Mouse (Mus musculus): ENCODE measurements at regions not wholly inside any gene's neighbourhood (a gene's known extent, or its start where the extent isn't known, plus 50 kb on each side); places are given as distances from the start of the nearest gene placed in this dataset.

DNA sequence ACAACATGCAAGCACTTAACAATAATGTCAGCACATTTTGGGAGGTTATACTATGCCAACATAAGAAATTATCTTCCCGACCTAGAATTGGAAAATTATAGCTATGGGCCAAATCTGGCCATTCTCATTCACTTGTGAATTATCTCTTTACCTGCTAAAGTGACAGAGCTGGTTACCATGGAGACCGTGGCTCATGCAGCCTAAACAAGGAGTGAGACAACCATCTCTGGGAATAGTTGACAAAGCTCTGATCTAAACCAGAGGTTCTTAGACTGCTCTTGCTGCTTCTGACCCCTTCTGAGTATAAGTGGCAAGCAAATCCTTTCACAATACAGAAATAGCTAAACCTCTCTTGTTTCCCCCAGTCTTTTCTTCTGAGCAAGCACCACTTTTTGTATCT is 108.7 kb upstream of the Fam216b start:
- Histone ChIP-seq H3K36me3 (ENCODE audit: control insufficient read depth, insufficient read depth) (no peaks in the 10 kb centered on the region), H3K4me2 (replicated peaks; ENCODE audit: low read depth) (no peak overlapping the region), H3K27me3 (replicated peaks; ENCODE audit: control insufficient read depth, insufficient read depth, low read length) (no peaks in the 10 kb centered on the region), H3K4me1 (replicated peaks; ENCODE audit: control insufficient read depth, insufficient read depth, low read length) (no peaks in the 10 kb centered on the region), H3K4me3 (ENCODE audit: low read depth, low read length) (no peak overlapping the region), H3K9me3 (ENCODE audit: control insufficient read depth) (no peaks in the 10 kb centered on the region), H3K9ac (ENCODE audit: low read depth, low read length) (no peak overlapping the region), H3K27ac (ENCODE audit: low read depth, low read length) (no peak overlapping the region)
- TF ChIP-seq CTCF (IDR thresholded peaks at IDR 0.05; ENCODE audit: low read depth) = no peak
- WGBS = 70% methylated on average over 2 of the region's 2 CpGs
- no peak for ATAC-seq

DNA sequence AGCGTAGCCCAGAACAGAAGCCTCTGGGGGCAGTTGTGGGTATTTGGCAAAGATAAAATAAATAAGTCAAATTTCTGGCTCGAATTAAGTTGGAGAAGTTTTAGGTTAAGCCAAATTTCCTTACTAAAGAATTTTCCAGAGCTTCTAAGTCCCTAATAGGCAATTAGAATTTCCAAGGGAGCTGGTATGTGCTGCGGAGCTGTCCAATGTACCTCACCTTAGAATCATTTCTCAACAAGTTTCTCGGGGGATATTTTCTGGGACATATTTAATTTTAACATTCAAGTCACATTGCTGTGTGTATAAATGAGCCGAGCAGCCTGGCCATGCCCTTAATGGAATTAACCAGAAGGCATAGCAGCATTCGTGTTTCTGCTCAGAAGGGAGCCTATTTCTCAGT is 90.8 kb upstream of the Fam216b start:
- no peaks in the 10 kb centered on the region for H3K9me3 ChIP-seq (ENCODE audit: control insufficient read depth)
- no peaks in the 10 kb centered on the region for H3K4me1 ChIP-seq (replicated peaks; ENCODE audit: control insufficient read depth, insufficient read depth, low read length)
- ATAC-seq = no peak
- TF ChIP-seq CTCF (IDR thresholded peaks at IDR 0.05; ENCODE audit: low read depth) = no peak
- H3K27me3 ChIP-seq (replicated peaks; ENCODE audit: control insufficient read depth, insufficient read depth, low read length) = no peaks in the 10 kb centered on the region
- no peaks in the 10 kb centered on the region for H3K36me3 ChIP-seq (ENCODE audit: control insufficient read depth, insufficient read depth)
- H3K9ac ChIP-seq (ENCODE audit: low read depth, low read length) = no peak overlapping the region
- H3K27ac ChIP-seq (ENCODE audit: low read depth, low read length) = no peak overlapping the region
- H3K4me2 ChIP-seq (replicated peaks; ENCODE audit: low read depth) = no peak overlapping the region
- WGBS = 53% methylated on average over 6 of the region's 6 CpGs
- no peak overlapping the region for H3K4me3 ChIP-seq (ENCODE audit: low read depth, low read length)

DNA sequence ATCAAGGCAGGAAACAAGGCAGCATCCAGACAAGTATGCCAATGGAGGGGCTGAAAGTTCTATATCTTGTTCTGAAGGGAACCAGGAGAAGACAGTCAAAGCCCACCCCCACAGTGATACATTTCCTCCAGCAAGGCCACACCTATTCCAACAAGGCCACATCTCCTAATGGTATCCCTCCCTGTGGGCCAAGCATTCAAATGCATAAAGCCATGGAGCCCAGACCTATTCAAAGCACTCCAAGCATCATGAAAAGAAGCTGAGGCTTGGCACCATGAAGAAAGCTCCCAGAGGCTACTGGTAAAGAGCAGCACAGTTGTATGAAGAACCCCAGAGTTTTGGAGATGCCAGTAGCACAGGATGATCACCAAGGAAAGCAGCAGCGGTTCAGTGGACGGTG is 84.6 kb upstream of the Fam216b start:
- no peaks in the 10 kb centered on the region for H3K4me1 ChIP-seq (replicated peaks; ENCODE audit: control insufficient read depth, insufficient read depth, low read length)
- no peaks in the 10 kb centered on the region for H3K36me3 ChIP-seq (ENCODE audit: control insufficient read depth, insufficient read depth)
- no peak overlapping the region for H3K27ac ChIP-seq (ENCODE audit: low read depth, low read length)
- H3K9me3 ChIP-seq (ENCODE audit: control insufficient read depth) = no peaks in the 10 kb centered on the region
- no peak overlapping the region for H3K4me3 ChIP-seq (ENCODE audit: low read depth, low read length)
- ATAC-seq = no peak
- no peak overlapping the region for H3K9ac ChIP-seq (ENCODE audit: low read depth, low read length)
- no peak for TF ChIP-seq CTCF (IDR thresholded peaks at IDR 0.05; ENCODE audit: low read depth)
- 88% methylated on average over 2 of the region's 2 CpGs for WGBS
- no peak overlapping the region for H3K4me2 ChIP-seq (replicated peaks; ENCODE audit: low read depth)
- H3K27me3 ChIP-seq (replicated peaks; ENCODE audit: control insufficient read depth, insufficient read depth, low read length) = no peaks in the 10 kb centered on the region

DNA sequence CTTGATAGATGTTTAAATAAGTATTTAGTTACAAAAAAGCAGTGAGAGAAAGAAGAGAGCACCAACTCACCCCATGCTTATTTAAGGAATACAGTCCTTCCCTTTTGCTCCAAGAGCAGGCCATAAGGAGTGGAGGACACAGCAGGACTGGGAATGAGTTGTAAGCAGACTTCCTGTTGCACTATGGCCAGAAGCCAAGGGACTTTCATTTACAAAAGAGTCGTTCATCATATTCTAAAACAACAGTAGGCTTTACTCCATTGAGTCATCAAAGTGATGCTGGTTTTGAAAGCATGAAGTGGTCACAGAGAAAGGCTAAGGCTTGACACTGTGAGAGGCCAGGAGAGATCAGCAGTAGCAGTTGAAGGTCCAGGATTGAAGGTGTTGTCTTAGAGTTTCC is 84.1 kb upstream of the Fam216b start:
- no peak overlapping the region for H3K27ac ChIP-seq (ENCODE audit: low read depth, low read length)
- no peaks in the 10 kb centered on the region for H3K27me3 ChIP-seq (replicated peaks; ENCODE audit: control insufficient read depth, insufficient read depth, low read length)
- no peak overlapping the region for H3K4me3 ChIP-seq (ENCODE audit: low read depth, low read length)
- no peaks in the 10 kb centered on the region for H3K9me3 ChIP-seq (ENCODE audit: control insufficient read depth)
- no peak overlapping the region for H3K9ac ChIP-seq (ENCODE audit: low read depth, low read length)
- H3K36me3 ChIP-seq (ENCODE audit: control insufficient read depth, insufficient read depth) = no peaks in the 10 kb centered on the region
- H3K4me1 ChIP-seq (replicated peaks; ENCODE audit: control insufficient read depth, insufficient read depth, low read length) = no peaks in the 10 kb centered on the region
- WGBS = 47% methylated on average over 1 of the region's 1 CpGs
- no peak for TF ChIP-seq CTCF (IDR thresholded peaks at IDR 0.05; ENCODE audit: low read depth)
- no peak overlapping the region for H3K4me2 ChIP-seq (replicated peaks; ENCODE audit: low read depth)
- no peak for ATAC-seq

DNA sequence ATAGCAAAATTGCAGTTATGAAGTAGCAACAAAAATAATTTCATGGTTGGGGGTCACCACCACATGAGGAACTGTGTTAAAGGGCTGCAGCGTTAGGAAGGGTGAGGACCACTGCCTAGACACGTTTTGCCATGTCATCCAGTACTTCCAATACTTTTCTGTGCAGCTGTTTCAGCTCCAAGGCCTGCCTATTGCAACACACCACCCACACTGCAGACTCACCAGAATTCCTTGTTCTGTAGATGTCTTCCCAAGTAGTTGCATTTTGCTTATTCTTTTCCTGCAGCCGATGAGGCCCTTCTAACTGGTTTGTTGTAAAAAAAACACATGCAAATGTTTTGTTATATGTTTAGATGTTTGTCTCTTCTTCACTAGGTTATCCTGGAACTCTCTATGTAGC is 72.0 kb upstream of the Fam216b start:
- WGBS = 84% methylated on average over 3 of the region's 3 CpGs
- no peak for ATAC-seq
- no peak overlapping the region for H3K4me3 ChIP-seq (ENCODE audit: low read depth, low read length)

DNA sequence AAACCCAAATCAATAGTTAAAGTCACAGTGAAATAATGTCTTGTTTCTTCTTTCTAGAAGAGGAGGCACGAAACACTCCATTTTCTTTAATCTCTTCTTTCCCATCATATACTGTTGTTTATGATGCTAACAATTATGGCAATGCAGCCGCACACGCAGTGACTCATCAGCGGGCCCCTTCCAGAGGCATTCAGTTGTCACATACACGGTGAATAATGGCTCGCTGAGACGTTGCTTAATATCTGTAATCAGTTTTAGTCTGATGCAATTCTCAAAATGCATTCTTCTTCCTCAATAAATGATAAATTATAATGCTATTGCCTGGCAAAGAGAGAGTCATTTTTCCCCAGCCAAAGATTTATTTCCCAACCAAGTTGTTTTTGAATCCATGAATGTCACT is 70.8 kb upstream of the Fam216b start:
- Histone ChIP-seq H3K9me3 (ENCODE audit: control insufficient read depth) (no peaks in the 10 kb centered on the region), H3K4me2 (replicated peaks; ENCODE audit: low read depth) (no peak overlapping the region), H3K27me3 (replicated peaks; ENCODE audit: control insufficient read depth, insufficient read depth, low read length) (no peaks in the 10 kb centered on the region), H3K4me1 (replicated peaks; ENCODE audit: control insufficient read depth, insufficient read depth, low read length) (no peaks in the 10 kb centered on the region), H3K36me3 (ENCODE audit: control insufficient read depth, insufficient read depth) (no peaks in the 10 kb centered on the region), H3K9ac (ENCODE audit: low read depth, low read length) (no peak overlapping the region), H3K4me3 (ENCODE audit: low read depth, low read length) (no peak overlapping the region), H3K27ac (ENCODE audit: low read depth, low read length) (no peak overlapping the region)
- 80% methylated on average over 7 of the region's 7 CpGs for WGBS
- no peak for ATAC-seq
- no peak for TF ChIP-seq CTCF (IDR thresholded peaks at IDR 0.05; ENCODE audit: low read depth)

More for the DNA sequence above, 72.0 kb upstream of the Fam216b start:
- Histone ChIP-seq H3K9ac (ENCODE audit: low read depth, low read length) (no peak overlapping the region), H3K4me2 (replicated peaks; ENCODE audit: low read depth) (no peak overlapping the region), H3K9me3 (ENCODE audit: control insufficient read depth) (no peaks in the 10 kb centered on the region), H3K36me3 (ENCODE audit: control insufficient read depth, insufficient read depth) (no peaks in the 10 kb centered on the region), H3K4me1 (replicated peaks; ENCODE audit: control insufficient read depth, insufficient read depth, low read length) (no peaks in the 10 kb centered on the region), H3K27ac (ENCODE audit: low read depth, low read length) (no peak overlapping the region), H3K27me3 (replicated peaks; ENCODE audit: control insufficient read depth, insufficient read depth, low read length) (no peaks in the 10 kb centered on the region)
- TF ChIP-seq CTCF (IDR thresholded peaks at IDR 0.05; ENCODE audit: low read depth) = no peak

DNA sequence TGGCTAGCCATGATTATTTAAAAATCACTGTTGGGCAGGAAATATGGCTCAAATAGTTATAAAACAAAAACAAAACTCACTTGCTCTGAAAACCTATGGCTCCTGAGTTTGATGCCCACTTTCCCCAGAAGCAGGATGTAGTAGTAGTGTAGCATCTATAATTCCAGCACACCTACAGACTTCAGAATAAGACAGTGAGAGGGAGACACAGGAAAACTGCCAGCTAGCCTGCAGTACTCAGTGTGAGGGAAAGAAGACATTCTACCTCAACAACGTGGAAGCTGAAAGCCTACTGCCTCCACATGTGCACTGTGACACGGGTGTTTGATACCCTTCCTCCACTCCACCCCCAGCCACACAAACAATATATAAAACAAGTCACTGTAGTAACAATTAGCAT is 68.9 kb upstream of the Fam216b start:
- no peak for ATAC-seq
- no peak overlapping the region for H3K9ac ChIP-seq (ENCODE audit: low read depth, low read length)
- TF ChIP-seq CTCF (IDR thresholded peaks at IDR 0.05; ENCODE audit: low read depth) = no peak
- H3K36me3 ChIP-seq (ENCODE audit: control insufficient read depth, insufficient read depth) = no peaks in the 10 kb centered on the region
- 53% methylated on average over 2 of the region's 2 CpGs for WGBS
- H3K4me3 ChIP-seq (ENCODE audit: low read depth, low read length) = no peak overlapping the region
- no peaks in the 10 kb centered on the region for H3K27me3 ChIP-seq (replicated peaks; ENCODE audit: control insufficient read depth, insufficient read depth, low read length)
- H3K4me2 ChIP-seq (replicated peaks; ENCODE audit: low read depth) = no peak overlapping the region
- no peak overlapping the region for H3K27ac ChIP-seq (ENCODE audit: low read depth, low read length)
- no peaks in the 10 kb centered on the region for H3K9me3 ChIP-seq (ENCODE audit: control insufficient read depth)
- H3K4me1 ChIP-seq (replicated peaks; ENCODE audit: control insufficient read depth, insufficient read depth, low read length) = no peaks in the 10 kb centered on the region

All from intestine, postnatal 0 days (tissue).